Mouse (Mus musculus): ENCODE measurements around the gene Tgm1. TPM values are rescaled to one million over a fixed set of nuclear protein-coding genes. Genes with fewer than 3 reads are reported as not detected.
"Not testable (repeated sequence)": the region's sequence is repeated elsewhere in the genome, so short reads cannot be mapped to it uniquely, and the experiment has no call there.

Gene Tgm1
- 0.27 and 0.59 TPM in 2 replicates for polyA plus RNA-seq (2014; fragmentation: Nextera tagmentation; extraction: Ambion mirVana)

- no peak for ATAC-seq (ENCODE audit: low FRiP score)
- no peaks in the 10 kb centered on the region for H3K9me3 ChIP-seq (ENCODE audit: control insufficient read depth, low read length)
- no peak within 1 kb of the TSS for H3K27ac ChIP-seq (ENCODE audit: low read depth, low read length)
- WGBS: 15% methylated on average over 4 of the region's 4 CpGs
- no peaks in the 10 kb centered on the region; the same call in 1 of the 2 replicates for H3K27me3 ChIP-seq (ENCODE audit: control insufficient read depth, insufficient read depth, low read length)
- H3K4me1 ChIP-seq (ENCODE audit: control insufficient read depth, insufficient read depth, low read length): no peaks in the 10 kb centered on the region
- DNase-seq (ENCODE audit: low spot score, missing footprints): no peak
- no peaks in the 10 kb centered on the region for H3K36me3 ChIP-seq (ENCODE audit: control insufficient read depth, insufficient read depth, low read length)
- H3K4me2 ChIP-seq: peak within 1 kb of the TSS; percentile 8; the same call in 1 of the 2 replicates
- H3K9ac ChIP-seq (ENCODE audit: low read length): no peak within 1 kb of the TSS
- no peak within 1 kb of the TSS for H3K4me3 ChIP-seq (ENCODE audit: low read depth, low read length)
Measured at GRCm38 (mm10) chr14:55713729-55714122, at the start of gene Tgm1. TSS of gene Tgm1 (minus strand) at chr14:55713926.

DNA sequence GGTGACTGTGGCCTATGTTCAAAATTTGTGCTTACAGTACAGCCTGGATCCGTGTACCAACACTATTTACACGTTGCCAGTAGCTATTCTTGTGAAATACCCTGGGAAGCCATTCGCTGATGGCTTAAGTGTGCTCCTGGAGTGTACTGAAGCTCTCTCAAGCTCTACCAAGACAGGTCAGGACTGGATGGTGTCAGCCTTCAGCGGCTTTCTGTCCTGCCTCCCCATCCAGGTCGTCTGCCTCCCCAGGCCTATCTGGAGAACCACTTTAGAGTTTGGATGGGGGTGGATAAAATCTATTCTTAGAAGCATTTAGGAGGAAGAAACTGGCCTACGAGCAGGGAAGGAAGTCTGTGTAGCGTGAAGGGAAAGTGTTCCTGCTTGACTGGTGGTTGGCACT lies 49.4 kb upstream of the Tgm1 start:
- Histone ChIP-seq H3K9me3 (ENCODE audit: control insufficient read depth, low read length) (no peaks in the 10 kb centered on the region), H3K36me3 (ENCODE audit: control insufficient read depth, insufficient read depth, low read length) (no peaks in the 10 kb centered on the region), H3K9ac (ENCODE audit: low read length) (no peak overlapping the region), H3K27ac (ENCODE audit: low read depth, low read length) (no peak overlapping the region), H3K4me1 (ENCODE audit: control insufficient read depth, insufficient read depth, low read length) (peaks cover 15% of the 10 kb centered on the region; the same call in 1 of the 2 replicates), H3K27me3 (ENCODE audit: control insufficient read depth, insufficient read depth, low read length) (peaks cover 55% of the 10 kb centered on the region), H3K4me2 (no peak overlapping the region), H3K4me3 (ENCODE audit: low read depth, low read length) (no peak overlapping the region)
- DNase-seq (ENCODE audit: low spot score, missing footprints) (no peak), ATAC-seq (ENCODE audit: low FRiP score) (no peak)
- WGBS: 65% methylated on average over 7 of the region's 7 CpGs

DNA sequence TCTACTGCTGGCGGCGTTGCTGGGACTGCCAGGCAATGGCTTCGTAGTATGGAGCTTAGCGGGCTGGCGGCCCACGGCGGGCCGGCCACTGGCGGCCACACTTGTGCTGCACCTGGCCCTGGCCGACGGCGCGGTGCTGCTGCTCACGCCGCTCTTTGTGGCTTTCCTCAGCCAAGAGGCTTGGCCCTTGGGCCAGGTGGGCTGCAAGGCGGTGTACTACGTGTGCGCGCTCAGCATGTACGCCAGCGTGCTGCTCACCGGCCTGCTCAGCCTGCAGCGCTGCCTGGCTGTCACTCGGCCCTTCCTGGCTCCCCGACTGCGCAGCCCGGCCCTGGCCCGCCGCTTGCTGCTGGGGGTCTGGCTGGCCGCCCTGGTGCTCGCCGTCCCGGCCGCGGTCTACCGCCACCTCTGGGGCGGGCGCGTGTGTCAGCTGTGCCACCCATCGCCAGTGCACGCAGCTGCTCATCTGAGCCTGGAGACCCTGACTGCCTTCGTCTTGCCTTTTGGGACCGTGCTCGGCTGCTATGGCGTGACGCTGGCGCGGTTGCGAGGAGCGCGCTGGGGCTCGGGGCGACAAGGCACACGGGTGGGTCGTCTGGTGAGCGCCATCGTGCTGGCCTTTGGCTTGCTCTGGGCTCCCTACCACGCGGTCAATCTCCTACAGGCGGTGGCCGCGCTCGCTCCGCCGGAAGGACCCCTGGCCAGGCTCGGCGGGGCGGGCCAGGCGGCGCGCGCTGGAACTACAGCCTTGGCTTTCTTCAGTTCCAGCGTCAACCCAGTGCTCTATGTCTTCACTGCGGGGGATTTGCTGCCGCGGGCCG lies 48.5 kb upstream of the Tgm1 start:
- ATAC-seq (ENCODE audit: low FRiP score): peak; percentile 75
- H3K4me1 ChIP-seq (ENCODE audit: control insufficient read depth, insufficient read depth, low read length): peaks cover 7% of the 10 kb centered on the region; the same call in 1 of the 2 replicates
- no peaks in the 10 kb centered on the region for H3K36me3 ChIP-seq (ENCODE audit: control insufficient read depth, insufficient read depth, low read length)
- peak overlapping the region; percentile 47 for H3K4me3 ChIP-seq (ENCODE audit: low read depth, low read length)
- no peak overlapping the region for H3K27ac ChIP-seq (ENCODE audit: low read depth, low read length)
- H3K9me3 ChIP-seq (ENCODE audit: control insufficient read depth, low read length): no peaks in the 10 kb centered on the region
- H3K27me3 ChIP-seq (ENCODE audit: control insufficient read depth, insufficient read depth, low read length): peaks cover 47% of the 10 kb centered on the region
- peak overlapping the region; percentile 67 for H3K9ac ChIP-seq (ENCODE audit: low read length)
- under 1% methylated on average over 65 of the region's 77 CpGs for whole genome bisulfite sequencing
- H3K4me2 ChIP-seq: peak overlapping the region; percentile 88
- DNase-seq (ENCODE audit: low spot score, missing footprints): peak; percentile 97

DNA sequence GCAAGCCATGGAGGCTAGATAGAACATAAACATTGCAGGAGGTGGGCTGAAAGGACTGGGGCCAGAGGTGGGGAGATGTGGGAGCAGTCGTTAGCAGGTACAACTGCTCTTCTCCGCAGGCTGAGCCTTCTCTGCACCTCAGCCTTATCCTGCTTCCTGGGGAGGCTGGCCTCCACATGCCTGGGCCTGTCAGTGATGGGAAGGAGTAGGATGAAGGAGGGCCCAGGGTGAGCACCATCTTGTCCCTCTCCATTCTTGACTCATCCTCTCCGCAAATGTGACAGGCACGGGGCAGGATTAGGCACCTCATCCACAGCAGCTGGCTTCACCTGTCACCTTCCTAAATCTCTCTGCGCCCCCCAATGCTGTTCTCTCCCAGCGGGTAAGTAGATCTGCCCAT lies 47.4 kb upstream of the Tgm1 start, which contains the start of gene Ltb4r2:
Gene Ltb4r2, plus strand, starts transcription at position 266 of the 400 bp plus-strand sequence.
- whole genome bisulfite sequencing: 72% methylated on average over 6 of the region's 6 CpGs
- H3K4me2 ChIP-seq: peak within 1 kb of the TSS; percentile 88
- H3K9ac ChIP-seq (ENCODE audit: low read length): peak within 1 kb of the TSS; percentile 67
- H3K4me3 ChIP-seq (ENCODE audit: low read depth, low read length): peak within 1 kb of the TSS; percentile 47
- H3K9me3 ChIP-seq (ENCODE audit: control insufficient read depth, low read length): no peaks in the 10 kb centered on the region
- no peak for DNase-seq (ENCODE audit: low spot score, missing footprints)
- peaks cover 39% of the 10 kb centered on the region for H3K27me3 ChIP-seq (ENCODE audit: control insufficient read depth, insufficient read depth, low read length)
- peaks cover 7% of the 10 kb centered on the region; the same call in 1 of the 2 replicates for H3K4me1 ChIP-seq (ENCODE audit: control insufficient read depth, insufficient read depth, low read length)
- no peak for ATAC-seq (ENCODE audit: low FRiP score)
- H3K27ac ChIP-seq (ENCODE audit: low read depth, low read length): no peak within 1 kb of the TSS
- no peaks in the 10 kb centered on the region for H3K36me3 ChIP-seq (ENCODE audit: control insufficient read depth, insufficient read depth, low read length)

GRCm38 (mm10) chr14:55760156-55760555 lies 46.4 kb upstream of the Tgm1 start:
- not testable (repeated sequence) for H3K4me3 ChIP-seq (ENCODE audit: low read depth, low read length); H3K27ac ChIP-seq (ENCODE audit: low read depth, low read length); H3K4me1 ChIP-seq (ENCODE audit: control insufficient read depth, insufficient read depth, low read length); H3K9ac ChIP-seq (ENCODE audit: low read length); H3K9me3 ChIP-seq (ENCODE audit: control insufficient read depth, low read length); H3K36me3 ChIP-seq (ENCODE audit: control insufficient read depth, insufficient read depth, low read length)
- Histone ChIP-seq H3K4me2 (peak overlapping the region; percentile 15; the same call in 1 of the 2 replicates), H3K27me3 (ENCODE audit: control insufficient read depth, insufficient read depth, low read length) (peaks cover 38% of the 10 kb centered on the region)
- 3% methylated on average over 6 of the region's 6 CpGs for WGBS
- peak; percentile 38; the same call in 1 of the 2 replicates for ATAC-seq (ENCODE audit: low FRiP score)
- DNase-seq (ENCODE audit: low spot score, missing footprints): peak; percentile 98

DNA sequence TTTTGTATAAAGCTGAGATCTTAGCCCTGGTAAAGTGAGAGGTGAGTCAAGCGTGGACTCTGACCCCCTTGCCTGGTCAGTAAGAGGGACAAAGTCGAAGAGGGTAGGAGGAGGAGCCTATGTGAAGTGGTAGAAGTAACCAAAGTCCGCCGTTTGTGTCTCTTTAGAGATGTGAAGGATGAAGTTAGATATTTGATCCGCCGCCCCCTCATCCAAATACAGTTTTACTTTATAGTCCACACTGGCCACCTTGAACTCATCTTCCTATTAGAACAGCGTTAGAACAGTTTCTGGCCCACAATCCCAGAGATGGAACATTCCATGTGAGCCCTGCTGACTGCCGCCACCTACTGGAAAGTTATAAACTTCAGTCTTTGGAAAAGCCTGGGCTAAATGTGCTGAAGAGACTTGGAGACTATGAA lies 44.6 kb upstream of the Tgm1 start, which contains the start of gene Cideb:
Gene Cideb, minus strand, starts transcription at position 96 of the 422 bp plus-strand sequence.
- Histone ChIP-seq H3K36me3 (ENCODE audit: control insufficient read depth, insufficient read depth, low read length) (peaks cover 7% of the 10 kb centered on the region), H3K27me3 (ENCODE audit: control insufficient read depth, insufficient read depth, low read length) (peaks cover 29% of the 10 kb centered on the region), H3K27ac (ENCODE audit: low read depth, low read length) (no peak within 1 kb of the TSS), H3K9ac (ENCODE audit: low read length) (no peak within 1 kb of the TSS), H3K9me3 (ENCODE audit: control insufficient read depth, low read length) (no peaks in the 10 kb centered on the region), H3K4me2 (no peak within 1 kb of the TSS), H3K4me1 (ENCODE audit: control insufficient read depth, insufficient read depth, low read length) (peaks cover 7% of the 10 kb centered on the region; the same call in 1 of the 2 replicates), H3K4me3 (ENCODE audit: low read depth, low read length) (no peak within 1 kb of the TSS)
- WGBS: 21% methylated on average over 8 of the region's 8 CpGs
- DNase-seq (ENCODE audit: low spot score, missing footprints): peak; percentile 93
- ATAC-seq (ENCODE audit: low FRiP score): no peak

GRCm38 (mm10) chr14:55757566-55757965 lies 43.8 kb upstream of the Tgm1 start:
- H3K4me1 ChIP-seq (ENCODE audit: control insufficient read depth, insufficient read depth, low read length): peaks cover 5% of the 10 kb centered on the region; the same call in 1 of the 2 replicates
- peaks cover 21% of the 10 kb centered on the region for H3K27me3 ChIP-seq (ENCODE audit: control insufficient read depth, insufficient read depth, low read length)
- H3K36me3 ChIP-seq (ENCODE audit: control insufficient read depth, insufficient read depth, low read length): peaks cover 13% of the 10 kb centered on the region
- WGBS: 82% methylated on average over 6 of the region's 6 CpGs
- no peak for ATAC-seq (ENCODE audit: low FRiP score)
- no peak overlapping the region for H3K4me2 ChIP-seq
- no peak for DNase-seq (ENCODE audit: low spot score, missing footprints)
- no peak overlapping the region for H3K4me3 ChIP-seq (ENCODE audit: low read depth, low read length)
- no peaks in the 10 kb centered on the region for H3K9me3 ChIP-seq (ENCODE audit: control insufficient read depth, low read length)
- H3K9ac ChIP-seq (ENCODE audit: low read length): no peak overlapping the region
- no peak overlapping the region for H3K27ac ChIP-seq (ENCODE audit: low read depth, low read length)

DNA sequence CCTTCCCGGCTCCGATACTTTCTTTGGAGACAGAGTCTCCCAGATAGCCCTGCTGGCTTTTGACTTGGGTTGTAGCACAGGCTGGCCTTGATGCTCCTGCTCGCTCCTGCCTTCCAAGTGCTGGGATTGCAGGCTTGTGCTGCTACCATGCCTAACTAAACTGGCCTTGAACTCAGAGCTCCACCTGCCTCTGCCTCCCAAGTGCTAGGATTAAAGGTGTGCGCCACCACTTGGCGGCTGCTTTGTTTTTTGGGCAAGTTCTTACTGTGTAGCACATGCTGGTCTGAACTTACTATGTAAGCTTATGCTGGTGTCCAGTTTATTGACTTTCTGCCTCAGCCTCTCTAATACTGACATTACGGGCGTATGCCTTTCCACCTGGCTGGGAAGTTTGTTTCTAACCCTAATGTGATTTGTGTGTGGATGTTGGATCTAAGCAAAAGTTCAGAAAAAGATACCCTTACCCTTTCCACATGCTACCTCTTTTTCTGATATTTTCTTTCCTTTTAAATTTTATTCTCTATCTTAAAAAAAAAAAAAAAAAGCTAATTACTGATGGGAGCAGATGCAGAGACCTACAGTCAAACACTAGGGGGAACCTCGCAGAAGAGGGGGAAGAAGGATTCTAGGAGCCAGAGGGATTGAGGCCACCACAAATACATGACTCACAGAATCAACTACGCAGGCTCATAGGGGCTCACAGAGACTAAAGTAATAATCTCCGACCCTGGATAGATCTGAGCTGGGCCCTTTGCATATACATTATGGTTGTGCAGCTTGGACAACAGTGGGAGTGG lies 33.5 kb upstream of the Tgm1 start:
- WGBS: 92% methylated on average over 10 of the region's 10 CpGs
- Histone ChIP-seq H3K4me2 (no peak overlapping the region; the same call in 1 of the 2 replicates), H3K4me3 (ENCODE audit: low read depth, low read length) (no peak overlapping the region), H3K27ac (ENCODE audit: low read depth, low read length) (no peak overlapping the region), H3K9ac (ENCODE audit: low read length) (no peak overlapping the region), H3K27me3 (ENCODE audit: control insufficient read depth, insufficient read depth, low read length) (no peaks in the 10 kb centered on the region), H3K9me3 (ENCODE audit: control insufficient read depth, low read length) (no peaks in the 10 kb centered on the region), H3K4me1 (ENCODE audit: control insufficient read depth, insufficient read depth, low read length) (peaks cover 15% of the 10 kb centered on the region), H3K36me3 (ENCODE audit: control insufficient read depth, insufficient read depth, low read length) (peaks cover 10% of the 10 kb centered on the region; the same call in 1 of the 2 replicates)
- no peak for DNase-seq (ENCODE audit: low spot score, missing footprints)
- no peak for ATAC-seq (ENCODE audit: low FRiP score)
